Mouse (Mus musculus) intestine, embryonic 14.5 days (tissue): ENCODE results near the gene Srebf2. TPM values are rescaled to one million over a fixed set of nuclear protein-coding genes. Genes with fewer than 3 reads are reported as not detected.

Experiments used
- ATAC-seq: fragments of 200-750 bp; cut with Nextera tagmentation; replicated peaks from 2 replicates; pipeline ENCODE4 v1.8.0; 2017; ENCODE audit warnings: low read depth, moderate number of reproducible peaks, moderate TSS enrichment, moderate library complexity; ENCODE audit not compliant: low FRiP score, low TSS enrichment
- DNase-seq: peaks from one replicate; pipeline ENCODE4 v3.0.0-alpha.2; 2018; ENCODE audit warnings: low spot score
- H3K27ac ChIP-seq: fragments of 300-500 bp; sonication (generic); 2 replicates; pipeline ENCODE4 v1.5.1; 2014; ENCODE audit warnings: low read depth, mild to moderate bottlenecking, control low read depth
- H3K27me3 ChIP-seq: fragments of 300-500 bp; sonication (generic); replicated peaks from 2 replicates; pipeline ENCODE4 v1.6.1; 2014; ENCODE audit warnings: low read length, control low read depth; ENCODE audit not compliant: control insufficient read depth, insufficient read depth
- H3K36me3 ChIP-seq: fragments of 300-500 bp; sonication (generic); 2 replicates; pipeline ENCODE4 v1.6.1; 2014; ENCODE audit warnings: low read length, control low read depth; ENCODE audit not compliant: control insufficient read depth, insufficient read depth
- H3K4me1 ChIP-seq: fragments of 300-500 bp; sonication (generic); replicated peaks from 2 replicates; pipeline ENCODE4 v1.6.1; 2014; ENCODE audit warnings: low read length, control low read depth, mixed read lengths; ENCODE audit not compliant: control insufficient read depth, insufficient read depth
- H3K4me2 ChIP-seq: fragments of 300-500 bp; sonication (generic); 2 replicates; pipeline ENCODE4 v1.6.1; 2014; ENCODE audit warnings: low read length
- H3K4me3 ChIP-seq: fragments of 300-500 bp; sonication (generic); 2 replicates; pipeline ENCODE4 v1.5.1; 2014; ENCODE audit warnings: low read depth, low read length, control low read depth, mixed read lengths
- H3K9ac ChIP-seq: fragments of 300-500 bp; sonication (generic); 2 replicates; pipeline ENCODE4 v1.6.1; 2014; ENCODE audit warnings: mild to moderate bottlenecking, low read length
- H3K9me3 ChIP-seq: fragments of 300-500 bp; sonication (generic); 2 replicates; pipeline ENCODE4 v1.6.1; 2016; ENCODE audit warnings: low read length, control low read depth; ENCODE audit not compliant: control insufficient read depth
- WGBS: fragments of 180-500 bp; shearing (Covaris S2); extraction: QIAGEN DNeasy Blood & Tissue Kit; methylation state at CpG from one replicate; pipeline ENCODE4 v1.1.7; 2014; 5-methylcytosine and 5-hydroxymethylcytosine counted together
- polyA plus RNA-seq: library from polyadenylated mRNA; unstranded; fragments of >200 nt; fragmentation: Nextera tagmentation; extraction: Ambion mirVana; gene quantifications from 2 replicates; pipeline ENCODE4 v1.2.1, GENCODE M21; 2014

Gene Srebf2
- polyA plus RNA-seq, 1 experiment from 2014 or later, result 144 TPM

- no peak for ATAC-seq
- peaks cover 95% of the 10 kb centered on the region for H3K36me3 ChIP-seq
- WGBS, result 95% methylated on average over 10 of the region's 10 CpGs
These were observed 41.7 kb downstream of the Srebf2 start for GRCm38 (mm10) chr15:82188481-82189240.

GRCm38 (mm10) chr15:82192617-82193016 is 45.6 kb downstream of the Srebf2 start:
- Histone ChIP-seq H3K4me3 (no peak overlapping the region), H3K27ac (no peak overlapping the region), H3K36me3 (peaks cover 95% of the 10 kb centered on the region), H3K9ac (no peak overlapping the region), H3K27me3 (no peaks in the 10 kb centered on the region), H3K4me2 (no peak overlapping the region), H3K4me1 (no peaks in the 10 kb centered on the region), H3K9me3 (no peaks in the 10 kb centered on the region)
- DNase-seq, result no peak
- no peak for ATAC-seq
- 87% methylated on average over 8 of the region's 8 CpGs for WGBS

More at GRCm38 (mm10) chr15:82188481-82189240, 41.7 kb downstream of the Srebf2 start:
- Histone ChIP-seq H3K27ac (no peak overlapping the region), H3K9ac (no peak overlapping the region), H3K9me3 (no peaks in the 10 kb centered on the region), H3K4me3 (no peak overlapping the region), H3K27me3 (no peaks in the 10 kb centered on the region), H3K4me2 (no peak overlapping the region), H3K4me1 (no peaks in the 10 kb centered on the region)
- no peak for DNase-seq

- Histone ChIP-seq H3K4me2 (no peak overlapping the region), H3K9ac (no peak overlapping the region), H3K27ac (no peak overlapping the region), H3K36me3 (peaks cover 98% of the 10 kb centered on the region), H3K4me3 (no peak overlapping the region), H3K9me3 (no peaks in the 10 kb centered on the region), H3K27me3 (no peaks in the 10 kb centered on the region), H3K4me1 (no peaks in the 10 kb centered on the region)
- WGBS, result 88% methylated on average over 12 of the region's 12 CpGs
- no peak for DNase-seq
- no peak for ATAC-seq
These were observed 49.3 kb downstream of the Srebf2 start for GRCm38 (mm10) chr15:82196300-82196699.

- 90% methylated on average over 10 of the region's 10 CpGs for WGBS
- no peak overlapping the region for H3K4me2 ChIP-seq
- H3K4me3 ChIP-seq, result no peak overlapping the region
- H3K9ac ChIP-seq, result no peak overlapping the region
- no peaks in the 10 kb centered on the region for H3K4me1 ChIP-seq
- H3K36me3 ChIP-seq, result peaks cover 98% of the 10 kb centered on the region
- ATAC-seq (no peak), DNase-seq (no peak)
- no peak overlapping the region for H3K27ac ChIP-seq
- no peaks in the 10 kb centered on the region for H3K9me3 ChIP-seq
- H3K27me3 ChIP-seq, result no peaks in the 10 kb centered on the region
These were observed 50.3 kb downstream of the Srebf2 start for GRCm38 (mm10) chr15:82197246-82197750.

GRCm38 (mm10) chr15:82197937-82198336 is 51.0 kb downstream of the Srebf2 start:
- no peak for DNase-seq

GRCm38 (mm10) chr15:82198342-82198741 is 51.4 kb downstream of the Srebf2 start:
- no peak for ATAC-seq
- DNase-seq, result no peak
- no peak overlapping the region for H3K4me2 ChIP-seq
- no peaks in the 10 kb centered on the region for H3K9me3 ChIP-seq
- peaks cover 98% of the 10 kb centered on the region for H3K36me3 ChIP-seq
- WGBS, result 88% methylated on average over 7 of the region's 7 CpGs
- no peak overlapping the region for H3K27ac ChIP-seq
- no peak overlapping the region for H3K9ac ChIP-seq
- no peak overlapping the region for H3K4me3 ChIP-seq
- no peaks in the 10 kb centered on the region for H3K27me3 ChIP-seq
- no peaks in the 10 kb centered on the region for H3K4me1 ChIP-seq

More at GRCm38 (mm10) chr15:82197937-82198336, 51.0 kb downstream of the Srebf2 start:
- 94% methylated on average over 11 of the region's 11 CpGs for WGBS
- no peak overlapping the region for H3K4me3 ChIP-seq
- H3K9me3 ChIP-seq, result no peaks in the 10 kb centered on the region
- H3K4me1 ChIP-seq, result no peaks in the 10 kb centered on the region
- peaks cover 98% of the 10 kb centered on the region for H3K36me3 ChIP-seq
- no peaks in the 10 kb centered on the region for H3K27me3 ChIP-seq
- H3K4me2 ChIP-seq, result no peak overlapping the region
- ATAC-seq, result no peak
- H3K9ac ChIP-seq, result no peak overlapping the region
- no peak overlapping the region for H3K27ac ChIP-seq

- no peak overlapping the region for H3K27ac ChIP-seq
- H3K9ac ChIP-seq, result no peak overlapping the region
- no peak overlapping the region for H3K4me3 ChIP-seq
- H3K4me1 ChIP-seq, result no peaks in the 10 kb centered on the region
- no peaks in the 10 kb centered on the region for H3K9me3 ChIP-seq
- DNase-seq (no peak), ATAC-seq (no peak)
- H3K36me3 ChIP-seq, result peaks cover 98% of the 10 kb centered on the region
- no peaks in the 10 kb centered on the region for H3K27me3 ChIP-seq
- WGBS, result 89% methylated on average over 12 of the region's 12 CpGs
- no peak overlapping the region for H3K4me2 ChIP-seq
These were observed 52.6 kb downstream of the Srebf2 start for GRCm38 (mm10) chr15:82199546-82199945.

GRCm38 (mm10) chr15:82202086-82202485 is 55.1 kb downstream of the Srebf2 start:
- no peak for ATAC-seq
- H3K4me1 ChIP-seq, result 0 out of 2 replicates have a peak, but pooled peaks cover 4% of the 10 kb centered on the region
- 91% methylated on average over 6 of the region's 6 CpGs for WGBS
- no peak for DNase-seq
- peaks cover 92% of the 10 kb centered on the region for H3K36me3 ChIP-seq
- no peak overlapping the region for H3K4me3 ChIP-seq
- H3K9me3 ChIP-seq, result no peaks in the 10 kb centered on the region
- H3K4me2 ChIP-seq, result no peak overlapping the region
- no peak overlapping the region for H3K27ac ChIP-seq
- peaks cover 15% of the 10 kb centered on the region for H3K27me3 ChIP-seq
- no peak overlapping the region for H3K9ac ChIP-seq

- H3K4me3 ChIP-seq, result no peak overlapping the region
- DNase-seq, result no peak
- 92% methylated on average over 10 of the region's 10 CpGs for whole genome bisulfite sequencing
- ATAC-seq, result no peak
- H3K4me1 ChIP-seq, result 0 out of 2 replicates have a peak, but pooled peaks cover 4% of the 10 kb centered on the region
- no peak overlapping the region for H3K9ac ChIP-seq
- no peak overlapping the region for H3K4me2 ChIP-seq
- peaks cover 25% of the 10 kb centered on the region for H3K27me3 ChIP-seq
- H3K27ac ChIP-seq, result no peak overlapping the region
- no peaks in the 10 kb centered on the region for H3K9me3 ChIP-seq
- H3K36me3 ChIP-seq, result peaks cover 82% of the 10 kb centered on the region
These were observed 56.1 kb downstream of the Srebf2 start for GRCm38 (mm10) chr15:82203090-82203489.
